Mouse (Mus musculus) heart, embryonic 10.5 days (tissue): ENCODE data around the gene Exoc3l. TPM values are rescaled to one million over a fixed set of nuclear protein-coding genes. Genes with fewer than 3 reads are reported as not detected.

ENCODE experiments used
- DNase-seq: peaks from one replicate; pipeline ENCODE4 v3.0.0-alpha.2; 2017; ENCODE audit warnings: low spot score
- H3K27ac ChIP-seq: fragments of 300-500 bp; sonication (generic); 2 replicates; pipeline ENCODE4 v1.5.1; 2016; ENCODE audit warnings: mild to moderate bottlenecking
- H3K27me3 ChIP-seq: fragments of 300-500 bp; sonication (generic); 2 replicates; pipeline ENCODE4 v1.6.1; 2016; ENCODE audit warnings: mild to moderate bottlenecking; ENCODE audit not compliant: poor library complexity, insufficient read depth, severe bottlenecking
- H3K36me3 ChIP-seq: fragments of 300-500 bp; sonication (generic); 2 replicates; pipeline ENCODE4 v1.6.1; 2016; ENCODE audit warnings: mild to moderate bottlenecking, moderate library complexity
- H3K4me1 ChIP-seq: fragments of 300-500 bp; sonication (generic); 2 replicates; pipeline ENCODE4 v1.6.1; 2016; ENCODE audit warnings: mild to moderate bottlenecking
- H3K4me3 ChIP-seq: fragments of 300-500 bp; sonication (generic); 2 replicates; pipeline ENCODE4 v1.5.1; 2016; ENCODE audit warnings: mild to moderate bottlenecking, moderate library complexity
- H3K9me3 ChIP-seq: fragments of 300-500 bp; sonication (generic); 2 replicates; pipeline ENCODE4 v1.6.1; 2016; ENCODE audit warnings: mild to moderate bottlenecking, moderate library complexity
- WGBS: fragments of 180-500 bp; shearing (Covaris S2); methylation state at CpG from one replicate; pipeline ENCODE4 v1.1.7; 2016; 5-methylcytosine and 5-hydroxymethylcytosine counted together
- polyA plus RNA-seq: library from polyadenylated mRNA; unstranded; fragments of >200 nt; fragmentation: Nextera tagmentation; extraction: Ambion mirVana; gene quantifications from 2 replicates; pipeline ENCODE4 v1.2.1, GENCODE M21; 2016

Gene Exoc3l
- polyA plus RNA-seq, 1 experiment from 2014 or later, result 16.7 TPM

DNA sequence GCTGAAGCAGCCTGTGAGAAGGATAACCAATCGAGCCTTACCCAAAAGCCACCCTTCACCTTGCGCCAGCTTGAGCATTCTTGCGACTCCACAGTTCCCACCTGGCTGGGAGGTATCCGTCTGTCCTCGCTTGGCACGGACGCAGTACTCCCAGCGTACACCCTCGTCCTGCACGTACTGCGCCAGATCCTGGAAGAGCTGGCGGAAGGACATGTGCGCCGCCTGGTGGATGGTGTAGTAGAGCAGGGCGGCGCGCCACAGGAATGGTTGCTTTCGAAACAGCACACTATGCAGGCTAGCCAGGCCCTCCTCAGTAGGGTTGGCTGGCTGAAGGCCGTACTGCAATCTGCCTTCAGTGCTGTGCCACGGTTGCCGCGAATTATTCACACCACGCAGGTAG lies 12.8 kb downstream of the Exoc3l start:
- Histone ChIP-seq H3K9me3 (no peaks in the 10 kb centered on the region), H3K36me3 (peaks cover 18% of the 10 kb centered on the region; the same call in 1 of the 2 replicates), H3K4me1 (peaks cover 14% of the 10 kb centered on the region), H3K4me3 (no peak overlapping the region), H3K27me3 (peaks cover 85% of the 10 kb centered on the region), H3K27ac (no peak overlapping the region)
- DNase-seq, result no peak
- 20% methylated on average over 23 of the region's 23 CpGs for WGBS

DNA sequence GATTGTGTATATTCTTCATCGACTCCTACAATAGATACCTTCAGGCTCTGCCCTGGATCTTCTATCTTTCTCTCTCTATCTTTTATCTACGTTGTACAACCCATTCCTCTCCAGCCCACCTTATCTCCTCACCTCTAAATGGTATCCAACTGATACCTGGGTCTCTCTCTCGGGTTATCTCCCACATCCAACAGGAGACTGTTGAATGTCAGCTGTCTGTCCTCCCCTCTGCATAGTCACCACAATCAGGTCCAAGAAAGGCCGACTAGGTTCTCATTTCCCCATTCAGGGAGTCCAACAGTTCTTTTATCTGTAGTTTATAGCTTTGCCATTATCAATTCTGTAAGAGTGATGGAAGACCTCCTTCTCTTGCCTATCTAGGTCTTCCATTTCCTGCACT lies 13.7 kb downstream of the Exoc3l start:
- H3K27me3 ChIP-seq, result peaks cover 94% of the 10 kb centered on the region
- no peak overlapping the region for H3K4me3 ChIP-seq

DNA sequence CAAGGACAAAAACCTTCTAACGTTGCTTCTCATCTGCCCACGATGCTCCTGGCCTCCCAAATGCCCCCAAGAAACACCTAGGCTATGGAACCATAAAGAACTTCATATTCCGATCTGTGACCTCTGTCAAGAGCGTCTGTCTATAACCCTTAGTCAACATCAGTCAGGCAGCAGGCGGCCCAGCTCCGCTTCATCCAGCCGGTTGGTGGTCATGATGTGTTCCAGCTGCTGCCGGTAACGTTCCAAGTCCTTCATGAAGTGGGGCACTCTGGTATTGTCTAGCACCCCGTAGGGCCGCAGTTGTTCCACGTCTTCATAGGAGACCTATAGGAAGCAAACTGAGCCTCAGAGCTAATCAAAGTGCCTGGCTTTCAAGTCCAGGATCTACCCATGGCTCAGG lies 14.1 kb downstream of the Exoc3l start:
- Histone ChIP-seq H3K4me1 (peaks cover 16% of the 10 kb centered on the region), H3K4me3 (no peak overlapping the region), H3K27ac (no peak overlapping the region), H3K36me3 (peaks cover 18% of the 10 kb centered on the region; the same call in 1 of the 2 replicates), H3K27me3 (peaks cover 97% of the 10 kb centered on the region), H3K9me3 (no peaks in the 10 kb centered on the region)
- WGBS, result 88% methylated on average over 12 of the region's 12 CpGs
- DNase-seq, result no peak

More for the DNA sequence above, 13.7 kb downstream of the Exoc3l start:
- DNase-seq, result no peak
- Histone ChIP-seq H3K4me1 (peaks cover 14% of the 10 kb centered on the region), H3K36me3 (peaks cover 18% of the 10 kb centered on the region; the same call in 1 of the 2 replicates), H3K9me3 (no peaks in the 10 kb centered on the region), H3K27ac (no peak overlapping the region)
- 59% methylated on average over 4 of the region's 4 CpGs for WGBS

DNA sequence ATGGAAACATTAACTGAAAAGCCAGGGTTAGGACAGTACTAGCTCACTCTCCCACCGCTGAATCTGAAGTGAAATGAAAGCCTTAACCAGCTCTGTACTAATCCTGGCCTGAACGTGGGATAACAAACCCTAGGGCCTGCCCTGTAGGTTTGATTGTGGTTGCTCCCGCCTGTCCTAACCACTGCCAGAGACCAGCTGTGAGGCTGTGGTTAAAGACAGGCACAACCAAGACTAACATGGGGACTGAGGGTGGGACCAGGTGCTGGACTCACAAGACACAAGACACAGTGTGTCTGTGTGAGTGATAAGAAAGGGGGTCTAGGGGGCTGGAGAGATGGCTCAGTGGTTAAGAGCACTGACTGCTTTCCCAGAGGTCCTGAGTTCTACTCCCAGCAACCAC lies 15.3 kb downstream of the Exoc3l start:
- Histone ChIP-seq H3K4me1 (peaks cover 29% of the 10 kb centered on the region), H3K9me3 (no peaks in the 10 kb centered on the region), H3K36me3 (peaks cover 18% of the 10 kb centered on the region; the same call in 1 of the 2 replicates), H3K27ac (no peak overlapping the region), H3K4me3 (no peak overlapping the region), H3K27me3 (peaks cover 98% of the 10 kb centered on the region)
- no peak for DNase-seq
- 74% methylated on average over 3 of the region's 3 CpGs for WGBS

DNA sequence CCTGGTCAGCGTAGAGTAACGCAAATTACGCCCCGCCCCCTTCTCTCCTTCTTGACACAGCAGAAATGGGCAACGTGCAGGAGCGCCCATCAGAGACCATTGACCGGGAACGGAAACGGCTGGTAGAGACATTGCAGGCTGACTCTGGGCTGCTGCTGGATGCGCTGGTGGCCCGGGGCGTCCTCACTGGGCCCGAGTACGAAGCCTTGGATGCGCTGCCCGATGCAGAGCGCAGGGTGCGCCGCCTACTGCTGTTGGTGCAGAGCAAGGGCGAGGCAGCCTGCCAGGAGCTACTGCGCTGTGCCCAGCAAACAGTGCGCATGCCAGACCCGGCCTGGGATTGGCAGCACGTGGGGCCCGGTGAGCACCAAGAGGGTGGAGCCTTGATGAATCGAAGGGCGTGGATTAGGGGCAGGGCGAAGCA lies 17.0 kb downstream of the Exoc3l start:
- peak overlapping the region; percentile 49 for H3K4me3 ChIP-seq
- peaks cover 100% of the 10 kb centered on the region for H3K27me3 ChIP-seq
- peaks cover 7% of the 10 kb centered on the region; the same call in 1 of the 2 replicates for H3K36me3 ChIP-seq
- H3K27ac ChIP-seq, result no peak overlapping the region
- peaks cover 33% of the 10 kb centered on the region for H3K4me1 ChIP-seq
- DNase-seq, result no peak
- 3% methylated on average over 28 of the region's 28 CpGs for WGBS
- H3K9me3 ChIP-seq, result no peaks in the 10 kb centered on the region

GRCm38 (mm10) chr8:105276292-105277120 lies 19.4 kb downstream of the Exoc3l start:
- no peaks in the 10 kb centered on the region for H3K9me3 ChIP-seq
- peaks cover 5% of the 10 kb centered on the region; the same call in 1 of the 2 replicates for H3K36me3 ChIP-seq
- H3K4me1 ChIP-seq, result peaks cover 30% of the 10 kb centered on the region
- WGBS, result 4% methylated on average over 30 of the region's 30 CpGs
- DNase-seq, result no peak
- peak overlapping the region; percentile 64 for H3K4me3 ChIP-seq
- H3K27me3 ChIP-seq, result peaks cover 100% of the 10 kb centered on the region
- H3K27ac ChIP-seq, result no peak overlapping the region

DNA sequence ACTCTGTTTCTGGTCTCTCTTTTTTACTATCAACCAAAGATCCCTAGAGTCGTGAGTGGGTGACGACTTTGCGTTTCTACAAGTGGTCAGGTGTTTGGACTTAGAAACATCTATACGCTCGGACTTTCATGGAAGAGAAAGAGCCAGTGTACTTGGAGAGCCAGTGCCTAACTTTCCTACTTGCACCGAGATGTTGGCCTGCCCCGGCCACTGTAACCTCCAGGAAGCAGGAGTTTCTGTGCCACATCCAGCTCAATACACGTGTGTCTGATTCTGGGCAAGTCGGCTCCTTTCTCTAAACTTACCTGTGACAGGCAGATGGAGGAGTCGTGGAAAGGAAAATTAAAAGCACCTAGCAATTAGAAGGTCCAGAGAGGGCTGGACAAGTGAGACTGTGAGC lies 20.1 kb downstream of the Exoc3l start, which contains the start of gene Nol3:
Gene Nol3, plus strand, starts transcription at position 301 of the 400 bp plus-strand sequence.
- no peaks in the 10 kb centered on the region for H3K9me3 ChIP-seq
- 12% methylated on average over 10 of the region's 10 CpGs for WGBS
- peaks cover 100% of the 10 kb centered on the region for H3K27me3 ChIP-seq
- DNase-seq, result no peak
- H3K4me1 ChIP-seq, result peaks cover 32% of the 10 kb centered on the region
- H3K27ac ChIP-seq, result no peak within 1 kb of the TSS
- peak within 1 kb of the TSS; percentile 64 for H3K4me3 ChIP-seq
- H3K36me3 ChIP-seq, result 0 out of 2 replicates have a peak, but pooled peaks cover 4% of the 10 kb centered on the region

GRCm38 (mm10) chr8:105275387-105275786 lies 20.5 kb downstream of the Exoc3l start:
- Histone ChIP-seq H3K27ac (no peak overlapping the region), H3K9me3 (no peaks in the 10 kb centered on the region), H3K36me3 (0 out of 2 replicates have a peak, but pooled peaks cover 4% of the 10 kb centered on the region), H3K27me3 (peaks cover 100% of the 10 kb centered on the region), H3K4me3 (peak overlapping the region; percentile 64; the same call in 1 of the 2 replicates), H3K4me1 (peaks cover 36% of the 10 kb centered on the region)
- 14% methylated on average over 11 of the region's 11 CpGs for WGBS
- DNase-seq, result no peak

GRCm38 (mm10) chr8:105270916-105271186 lies 25.1 kb downstream of the Exoc3l start:
- peak overlapping the region; percentile 22 for H3K4me3 ChIP-seq
- 3% methylated on average over 11 of the region's 11 CpGs for WGBS
- H3K36me3 ChIP-seq, result no peaks in the 10 kb centered on the region
- DNase-seq, result no peak
- H3K27ac ChIP-seq, result no peak overlapping the region
- H3K27me3 ChIP-seq, result peaks cover 100% of the 10 kb centered on the region
- H3K4me1 ChIP-seq, result peaks cover 47% of the 10 kb centered on the region
- no peaks in the 10 kb centered on the region; the same call in 1 of the 2 replicates for H3K9me3 ChIP-seq

- DNase-seq, result no peak
- H3K27me3 ChIP-seq, result peaks cover 100% of the 10 kb centered on the region
- H3K4me1 ChIP-seq, result peaks cover 42% of the 10 kb centered on the region
- H3K36me3 ChIP-seq, result no peaks in the 10 kb centered on the region
- no peaks in the 10 kb centered on the region; the same call in 1 of the 2 replicates for H3K9me3 ChIP-seq
- H3K4me3 ChIP-seq, result peak overlapping the region; percentile 63
- WGBS, result 3% methylated on average over 39 of the region's 39 CpGs
- no peak overlapping the region for H3K27ac ChIP-seq
Measured at GRCm38 (mm10) chr8:105270101-105270915, 25.6 kb downstream of the Exoc3l start.

DNA sequence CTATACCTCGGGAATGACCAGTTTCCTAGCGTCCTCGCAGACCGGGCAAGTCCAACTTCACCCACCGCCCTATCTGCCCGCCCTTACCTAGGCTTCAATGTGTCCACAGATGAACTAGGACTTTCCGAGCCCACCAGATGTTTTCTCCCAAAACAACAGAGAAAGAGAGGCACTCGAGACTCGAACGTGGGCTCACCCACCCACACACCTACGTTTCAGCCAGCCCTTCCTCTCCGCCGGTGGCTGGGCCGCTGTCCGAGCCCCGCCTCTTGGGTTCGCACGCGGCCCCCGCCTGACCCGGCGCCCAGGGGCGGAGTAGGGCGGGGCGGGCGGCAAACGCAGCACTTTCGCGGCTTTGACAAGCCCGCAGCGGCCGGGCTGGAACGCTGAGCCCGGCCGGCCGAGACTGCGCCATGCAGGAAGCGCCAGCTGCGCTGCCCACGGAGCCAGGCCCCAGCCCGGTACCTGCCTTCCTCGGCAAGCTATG lies 26.4 kb downstream of the Exoc3l start, which contains the start of gene Hsf4:
Gene Hsf4, plus strand, starts transcription at position 341 of the 487 bp plus-strand sequence.
- peaks cover 47% of the 10 kb centered on the region for H3K4me1 ChIP-seq
- peaks cover 99% of the 10 kb centered on the region for H3K27me3 ChIP-seq
- H3K27ac ChIP-seq, result peak within 1 kb of the TSS; percentile 71
- no peaks in the 10 kb centered on the region for H3K36me3 ChIP-seq
- DNase-seq, result no peak
- under 1% methylated on average over 42 of the region's 42 CpGs for WGBS
- H3K9me3 ChIP-seq, result no peaks in the 10 kb centered on the region; the same call in 1 of the 2 replicates
- H3K4me3 ChIP-seq, result peak within 1 kb of the TSS; percentile 63

- peak overlapping the region; percentile 63 for H3K4me3 ChIP-seq
- H3K9me3 ChIP-seq, result no peaks in the 10 kb centered on the region; the same call in 1 of the 2 replicates
- under 1% methylated on average over 10 of the region's 10 CpGs for WGBS
- H3K27ac ChIP-seq, result peak overlapping the region; percentile 71
- peaks cover 48% of the 10 kb centered on the region for H3K4me1 ChIP-seq
- H3K36me3 ChIP-seq, result no peaks in the 10 kb centered on the region
- H3K27me3 ChIP-seq, result peaks cover 99% of the 10 kb centered on the region
- no peak for DNase-seq
Measured at GRCm38 (mm10) chr8:105269075-105269458, 26.8 kb downstream of the Exoc3l start.
